Mouse (Mus musculus) bone marrow macrophage, adult 2 months (primary cell): ENCODE results near the gene Cbarp.

Experiments
- CTCF ChIP-seq: IDR thresholded peaks from 2 replicates; pipeline ENCODE4 v1.5.1; 2012; ENCODE audit warnings: low read depth, mild to moderate bottlenecking, low read length, moderate library complexity
- POLR2A ChIP-seq: IDR thresholded peaks from 2 replicates; pipeline ENCODE4 v1.6.1; 2012; ENCODE audit warnings: mild to moderate bottlenecking, low read depth, low read length, borderline replicate concordance

GRCm38 (mm10) chr10:80086847-80087246 lies 53.8 kb downstream of the Cbarp start:
- TF ChIP-seq POLR2A (no peak), CTCF (no peak)
